Mouse (Mus musculus): ENCODE results near the gene Mmp12.
"Not testable (repeated sequence)": the region's sequence is repeated elsewhere in the genome, so short reads cannot be mapped to it uniquely, and the experiment has no call there.

Gene Mmp12

DNA sequence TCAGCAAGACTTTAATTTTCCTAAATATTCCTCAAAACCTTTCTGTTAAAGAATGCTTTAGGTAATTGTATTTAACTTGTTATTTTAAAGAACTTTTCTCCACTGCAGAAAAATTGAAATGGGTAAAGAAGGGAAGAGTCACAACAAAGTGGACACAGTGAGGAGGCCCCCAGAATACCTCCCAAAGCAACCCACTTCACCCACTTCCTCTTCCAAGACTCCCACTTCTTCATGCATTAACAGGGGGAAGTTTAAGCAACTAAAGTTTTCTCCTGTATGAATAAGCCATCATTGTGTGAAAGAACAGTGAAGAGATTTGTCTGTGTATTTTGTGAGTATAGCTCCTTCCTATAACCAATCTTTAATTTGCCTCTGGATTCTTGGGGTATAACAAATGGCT is at the start of gene Mmp12:
Gene Mmp12 (plus strand): TSS at position 275 of the 400 bp plus-strand sequence.
- no peak for DNase-seq

DNA sequence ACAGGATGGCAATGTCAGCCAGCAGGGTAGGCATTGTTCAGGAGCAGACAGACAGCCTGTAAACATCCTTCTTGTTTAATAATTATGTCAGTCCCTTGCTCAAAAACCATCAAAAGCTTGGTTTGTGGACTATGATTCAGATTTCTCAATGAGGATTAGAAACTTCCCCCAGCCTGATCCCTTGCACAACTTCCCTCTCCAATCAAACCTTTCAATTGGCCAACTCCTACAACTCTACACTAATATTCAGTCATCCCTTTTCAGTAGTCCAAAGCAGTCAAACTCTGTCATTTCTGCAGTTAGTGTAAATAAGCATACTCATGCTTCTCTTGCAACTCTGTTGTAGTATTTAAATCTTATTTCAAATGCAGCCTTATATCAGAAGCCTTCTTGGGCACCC is 12.3 kb upstream of the Mmp12 start:
- no peak for DNase-seq

DNA sequence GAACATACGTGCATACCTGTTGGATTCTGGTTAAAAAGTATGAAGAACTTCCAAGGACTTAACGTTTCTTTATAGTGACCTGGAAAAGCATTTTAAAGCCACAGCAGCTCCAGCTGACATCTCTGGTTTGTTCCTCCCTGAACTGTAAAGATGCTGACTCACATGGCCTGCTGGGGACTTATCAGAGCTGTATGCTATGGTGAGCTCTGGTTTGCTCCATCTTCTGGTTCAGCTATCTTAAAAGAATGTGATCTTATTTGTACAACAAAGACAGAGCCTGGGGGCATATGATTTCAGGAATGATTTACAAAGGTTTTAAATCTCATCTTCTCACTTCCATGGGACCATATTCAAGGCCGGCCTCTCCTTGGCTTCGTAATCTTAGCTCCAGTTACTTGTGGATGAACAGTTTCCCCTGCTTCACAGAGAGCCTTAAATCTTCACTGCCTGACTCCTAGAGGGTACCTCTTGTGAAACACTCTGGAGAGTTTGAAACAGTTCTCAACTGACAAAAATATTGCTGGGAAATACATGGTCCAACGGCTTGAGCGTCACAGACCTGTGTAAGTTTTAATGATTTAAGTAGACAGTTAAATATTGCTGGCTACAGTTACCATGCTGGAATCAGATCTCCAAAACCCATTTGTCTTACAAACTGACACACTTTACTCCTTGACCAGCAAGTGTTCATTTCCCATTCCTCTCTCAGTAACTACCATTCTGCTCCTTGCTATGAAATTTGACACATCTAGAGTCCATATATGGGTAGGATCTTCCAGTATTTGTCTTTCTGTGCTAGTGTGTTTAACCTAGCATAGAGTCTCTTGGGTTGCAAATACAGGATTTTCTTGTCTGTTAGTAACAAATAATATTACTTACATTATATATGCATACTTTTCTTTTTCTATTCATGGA is 8.2 kb upstream of the Mmp12 start:
- no peak for DNase-seq

DNA sequence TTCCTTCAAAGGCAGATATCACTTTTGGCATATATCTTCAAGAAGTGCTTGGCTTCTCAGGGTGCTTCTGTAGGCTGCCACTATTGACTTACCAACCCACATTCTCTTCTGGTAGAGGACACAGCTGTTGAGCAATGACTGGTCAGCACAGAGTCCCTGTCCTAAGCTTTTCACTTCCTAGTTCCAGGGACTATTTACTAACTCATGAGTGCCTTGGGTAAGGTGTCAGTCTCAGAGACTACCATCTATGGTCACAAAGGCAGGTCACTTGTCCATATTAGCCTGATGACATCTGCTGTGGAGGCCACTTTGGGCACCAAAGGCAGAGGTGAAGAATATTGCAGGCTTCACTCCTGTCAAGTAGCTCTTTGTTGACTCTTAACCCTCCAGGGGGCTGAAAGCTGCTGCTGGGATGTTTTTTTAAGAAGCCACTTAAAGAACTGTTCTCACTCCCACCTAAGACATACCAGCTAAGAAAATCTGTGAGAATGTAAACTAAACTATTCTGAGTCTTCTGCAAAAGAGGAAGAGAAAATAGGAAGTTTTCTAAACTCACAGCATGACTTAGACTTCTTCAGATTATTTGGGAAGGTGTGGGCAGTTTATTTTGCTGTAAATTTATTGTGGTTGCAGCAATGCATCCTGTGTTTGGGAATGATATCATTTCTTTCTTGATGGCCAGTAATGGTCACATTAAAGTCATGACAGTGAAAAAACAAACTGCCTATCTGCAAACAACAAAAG is 7.3 kb upstream of the Mmp12 start:
- DNase-seq = no peak

DNA sequence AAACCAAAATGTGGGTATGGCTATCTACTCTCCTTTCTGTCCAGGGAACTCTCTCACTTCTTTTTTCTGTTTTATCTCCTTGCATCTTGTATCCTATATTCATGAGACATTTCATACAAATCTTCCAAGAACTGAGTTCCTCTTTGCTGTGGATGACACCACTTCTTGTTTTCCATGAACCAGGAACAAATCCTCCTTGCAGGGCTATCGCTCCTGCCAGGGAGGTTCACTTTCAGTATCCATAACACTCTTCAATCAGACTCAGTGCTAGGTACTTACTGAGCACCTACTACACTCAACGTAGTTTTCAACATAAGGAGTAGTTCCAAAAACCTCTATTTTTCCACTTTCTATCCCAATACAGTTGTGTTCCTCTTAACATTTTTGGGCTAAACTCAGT is 1.3 kb downstream of the Mmp12 start:
- no peak for DNase-seq

DNA sequence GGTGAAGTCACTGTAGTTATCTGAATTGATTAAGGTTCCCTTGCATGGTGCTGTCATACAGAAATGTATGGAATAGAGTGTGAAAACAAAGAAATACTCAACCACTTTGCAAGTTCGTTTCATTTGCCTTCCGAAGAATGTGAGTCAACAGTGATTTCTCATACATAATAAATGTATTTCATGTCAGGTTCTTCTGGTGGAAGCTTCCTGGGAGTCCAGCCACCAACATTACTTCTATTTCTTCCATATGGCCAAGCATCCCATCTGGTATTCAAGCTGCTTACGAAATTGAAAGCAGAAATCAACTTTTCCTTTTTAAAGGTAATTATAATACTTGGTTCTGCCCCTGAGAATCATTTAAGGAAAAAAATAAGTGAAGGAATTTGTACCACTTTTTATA is 10.4 kb downstream of the Mmp12 start:
- no peak for DNase-seq

DNA sequence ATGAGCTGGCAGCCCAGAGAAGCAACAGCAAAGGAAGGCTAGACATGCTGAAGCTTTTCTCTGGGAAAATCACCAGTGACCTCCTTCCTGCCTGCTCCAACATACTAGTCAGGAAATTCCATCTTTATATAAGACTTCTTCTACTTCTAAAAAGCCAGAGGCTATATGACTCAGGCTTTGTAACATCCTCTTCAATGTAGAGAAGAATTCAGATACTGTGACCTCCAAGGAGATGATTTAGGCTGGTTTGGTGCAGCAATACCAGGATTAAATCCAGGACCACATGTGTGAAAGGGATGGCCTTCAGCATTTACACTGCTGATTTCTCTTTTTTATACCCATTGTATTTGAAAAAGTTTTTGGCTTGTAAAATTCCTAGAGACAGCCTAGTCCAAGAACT is 43.8 kb downstream of the Mmp12 start, which contains the start of gene Mmp1b:
Gene Mmp1b (minus strand): TSS at position 101 of the 400 bp plus-strand sequence.
- no peak for DNase-seq

DNA sequence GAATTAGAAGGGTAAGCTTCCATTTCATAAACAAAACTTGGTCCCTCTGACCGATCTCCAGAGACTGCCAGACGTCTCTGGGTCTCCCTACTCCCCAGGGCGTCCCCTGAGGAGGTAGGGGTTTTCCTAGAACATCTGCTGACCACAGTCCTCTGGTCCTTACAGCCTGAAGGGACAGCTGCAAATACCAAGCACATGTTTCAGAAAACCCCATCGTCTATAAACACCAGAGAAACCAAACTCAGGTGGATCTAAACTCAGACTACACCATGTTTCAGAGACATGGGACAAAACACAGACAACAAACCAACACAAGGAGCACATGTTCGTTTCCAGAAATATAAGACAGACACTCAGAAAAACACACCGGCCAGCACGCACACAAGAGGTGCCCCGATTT is 52.4 kb downstream of the Mmp12 start:
- not testable (repeated sequence) for DNase-seq

Data from thymus, adult 18-20 months (tissue).